Mouse (Mus musculus) B cell, adult (primary cell): ENCODE results near the gene Fam193b. TPM values are rescaled to one million over a fixed set of nuclear protein-coding genes. Genes with fewer than 3 reads are reported as not detected.

Source experiments
- total RNA-seq: library from RNA; stranded (reverse); gene quantifications from 4 replicates; pipeline ENCODE4 v1.2.4, GENCODE M21; 2023; ENCODE audit not compliant: inconsistent age

The Fam193b gene
- total RNA-seq = 144 to 171 TPM (median 151 TPM) in 4 replicates

DNA sequence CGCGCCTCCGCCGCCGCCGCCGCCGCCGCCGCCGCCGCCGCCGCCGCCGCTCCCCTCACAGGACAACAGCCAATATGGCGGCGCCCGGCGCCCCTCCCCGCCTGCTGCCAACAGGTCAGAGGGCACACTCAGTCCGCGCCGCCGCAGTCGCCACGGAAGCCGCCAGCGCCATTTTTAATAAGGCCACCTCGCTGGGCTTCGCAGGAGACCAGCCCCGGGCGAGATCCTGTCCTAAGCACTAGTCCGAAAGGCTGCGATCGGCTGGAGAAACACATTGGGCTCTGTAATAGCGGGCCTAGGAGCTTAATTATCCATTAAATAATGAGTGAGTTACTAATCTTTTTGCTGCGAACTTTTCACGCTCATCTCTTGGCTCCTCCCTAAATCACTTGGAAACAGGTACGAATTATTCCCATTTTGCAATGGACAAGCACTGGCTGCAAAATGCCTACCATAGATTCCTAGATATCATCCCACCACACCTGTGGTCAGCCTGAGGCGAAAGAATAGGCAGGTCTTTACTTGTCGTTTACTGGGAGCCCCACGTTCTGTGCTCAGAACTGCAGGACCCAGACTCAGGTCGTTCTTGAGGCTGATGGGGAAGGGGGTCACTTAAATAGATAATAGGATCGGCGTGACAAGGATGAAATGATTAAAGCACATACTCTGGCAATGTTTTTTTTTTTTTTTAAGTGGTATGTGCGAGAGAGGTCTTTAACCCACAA is at the start of gene Fam193b:
TSS of gene Fam193b (minus strand) at position 94 of the 725 bp plus-strand sequence.

DNA sequence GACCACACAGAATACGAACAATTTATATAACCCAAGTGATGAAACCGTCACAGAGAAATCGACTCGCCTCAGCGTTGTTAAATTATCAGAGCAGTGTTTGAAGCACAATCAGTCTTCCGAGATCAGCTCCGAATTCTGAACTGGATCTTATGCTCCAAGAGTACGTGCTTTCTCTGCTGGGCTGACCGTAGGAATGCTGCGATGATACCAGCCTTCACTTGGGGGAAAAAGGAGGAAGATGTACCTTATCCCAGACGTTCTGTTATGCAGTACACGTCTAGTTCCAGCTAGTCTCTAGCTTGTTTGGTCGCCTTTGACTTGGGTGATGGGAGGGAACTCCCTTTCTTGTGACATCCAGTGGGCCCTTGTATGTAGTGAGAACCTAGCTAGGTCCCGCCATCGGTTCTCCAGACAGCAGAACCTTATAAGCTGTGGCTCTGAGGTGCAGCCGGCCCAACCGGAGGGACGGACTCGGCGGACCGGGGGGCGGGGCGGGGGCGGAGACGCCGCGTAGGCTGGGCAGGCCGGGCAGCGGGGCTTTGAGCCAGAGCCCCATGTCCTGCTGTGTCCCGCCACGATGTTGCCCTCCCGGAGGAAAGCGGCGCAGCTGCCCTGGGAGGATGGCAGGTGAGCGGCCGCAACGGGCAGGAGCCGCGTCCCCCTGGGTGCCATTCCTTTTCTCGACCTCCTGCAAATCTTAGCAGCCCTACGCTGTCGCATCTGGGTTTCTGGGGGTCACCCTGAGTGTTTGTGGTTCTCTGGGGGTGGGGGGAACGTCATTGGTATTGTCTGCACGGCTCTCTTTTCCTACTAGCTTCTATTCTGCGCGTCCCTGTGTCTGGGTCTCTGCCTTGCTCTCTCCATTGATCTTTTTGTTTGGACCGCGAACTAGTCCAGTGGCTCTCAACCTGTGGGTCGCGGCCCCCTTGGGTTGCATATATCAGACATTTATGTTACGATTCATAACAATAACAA is 28.9 kb upstream of the Fam193b start, which contains the start of gene B4galt7:
TSS of gene B4galt7 (plus strand) at position 331 of the 975 bp plus-strand sequence.

DNA sequence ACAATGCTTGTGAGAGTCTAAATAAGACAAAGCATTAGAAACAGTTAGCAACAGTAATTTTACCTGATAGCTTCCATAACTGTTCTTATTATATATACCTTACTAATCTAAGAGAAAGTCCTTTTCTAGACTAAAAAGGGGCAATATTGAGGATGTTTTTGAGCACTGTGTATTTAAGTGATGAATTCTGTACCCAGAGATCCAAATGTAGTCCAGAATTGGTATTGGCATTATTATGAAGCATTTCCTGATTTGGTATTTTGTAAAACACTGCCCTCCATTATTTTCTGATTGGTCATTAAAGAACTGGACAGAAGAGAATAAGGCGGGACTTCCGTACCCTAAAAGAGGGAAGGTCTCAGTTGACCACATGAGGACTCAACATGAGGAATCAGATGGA is 2.5 kb upstream of the Fam193b start, which contains the start of gene Tmed9:
TSS of gene Tmed9 (plus strand) at position 301 of the 400 bp plus-strand sequence.

DNA sequence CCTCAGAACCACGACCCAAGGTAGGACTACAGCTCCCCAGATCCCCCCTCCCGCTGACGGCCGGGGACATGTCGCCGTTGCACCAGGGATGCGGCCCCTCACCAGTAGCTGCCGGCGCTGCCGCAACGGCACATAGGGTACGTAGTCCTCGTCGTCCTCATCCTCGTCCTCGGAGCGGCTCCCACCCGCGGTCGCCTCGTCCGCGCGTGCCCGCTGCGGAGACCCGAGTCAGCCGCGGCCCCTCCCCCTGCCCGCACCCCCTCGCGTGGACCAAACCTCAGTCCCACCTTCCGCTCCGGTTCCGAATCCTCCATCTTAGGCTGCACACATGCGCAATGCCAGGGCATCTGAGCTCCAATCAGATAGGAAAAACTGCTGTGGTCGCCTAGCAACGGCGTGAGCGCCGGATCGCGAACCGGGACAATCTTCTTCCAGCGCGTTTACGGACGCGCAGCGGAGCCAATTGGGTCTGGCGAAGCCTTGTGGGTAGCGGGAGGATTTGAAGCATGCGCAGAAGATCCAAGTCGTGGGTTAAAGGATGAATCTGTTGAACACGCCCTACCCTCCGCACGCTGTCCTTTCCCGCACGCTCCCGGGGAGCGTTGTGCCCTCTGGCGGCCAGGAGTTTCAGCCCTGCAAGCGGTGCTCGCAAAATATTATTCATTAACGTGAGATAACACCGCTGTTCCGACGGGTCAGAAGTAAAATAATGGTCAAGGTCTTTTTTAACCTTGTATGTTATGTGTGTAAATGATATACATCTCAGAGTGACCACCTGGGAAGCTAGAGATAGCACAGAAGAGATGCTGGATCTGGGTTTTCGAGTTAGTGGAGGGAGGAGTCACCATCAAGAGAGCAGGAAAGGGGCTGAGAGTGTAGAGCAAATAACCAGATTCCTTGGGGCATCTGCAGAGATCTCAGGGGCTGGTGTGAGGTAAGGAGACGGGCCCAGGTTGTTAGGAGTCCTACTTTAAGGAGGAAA is 34.4 kb downstream of the Fam193b start, which contains the start of gene Ddx41:
TSS of gene Ddx41 (minus strand) at position 465 of the 982 bp plus-strand sequence.

DNA sequence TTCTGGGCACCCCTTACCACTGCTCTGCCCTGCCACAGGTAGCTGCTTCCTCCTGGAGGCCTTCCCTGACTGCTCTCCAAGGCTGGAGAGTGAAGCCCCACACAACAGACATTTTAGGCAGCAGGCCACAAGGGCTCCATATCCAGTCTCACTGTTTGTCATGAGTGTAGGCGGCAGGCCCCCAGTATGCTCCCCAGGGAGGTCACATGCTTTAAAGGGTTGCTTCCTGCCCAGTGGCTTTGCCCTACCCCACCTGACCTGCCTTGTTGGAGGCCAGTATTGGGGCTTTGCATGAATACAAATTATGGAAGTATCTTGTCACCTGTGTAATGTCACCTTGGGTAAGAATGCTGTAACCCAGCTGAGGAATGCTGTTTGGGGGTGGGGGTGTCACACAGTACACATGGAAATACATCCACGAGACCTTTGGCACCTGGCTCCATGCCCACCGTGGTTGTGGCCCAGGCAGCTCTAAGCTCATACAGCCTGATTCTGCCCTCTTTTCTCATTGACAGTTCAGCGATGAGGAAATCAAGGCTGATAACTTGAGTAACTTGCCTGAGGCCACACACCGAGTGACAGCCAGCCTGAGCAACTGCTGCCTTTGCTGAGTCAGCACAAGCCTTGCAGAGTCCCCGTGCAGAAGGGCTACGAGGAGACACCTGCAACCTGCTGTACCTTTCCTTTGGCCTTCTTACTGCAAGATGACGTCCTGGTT is 41.6 kb downstream of the Fam193b start, which contains the start of gene Dok3:
TSS of gene Dok3 (minus strand) at position 99 of the 718 bp plus-strand sequence.

DNA sequence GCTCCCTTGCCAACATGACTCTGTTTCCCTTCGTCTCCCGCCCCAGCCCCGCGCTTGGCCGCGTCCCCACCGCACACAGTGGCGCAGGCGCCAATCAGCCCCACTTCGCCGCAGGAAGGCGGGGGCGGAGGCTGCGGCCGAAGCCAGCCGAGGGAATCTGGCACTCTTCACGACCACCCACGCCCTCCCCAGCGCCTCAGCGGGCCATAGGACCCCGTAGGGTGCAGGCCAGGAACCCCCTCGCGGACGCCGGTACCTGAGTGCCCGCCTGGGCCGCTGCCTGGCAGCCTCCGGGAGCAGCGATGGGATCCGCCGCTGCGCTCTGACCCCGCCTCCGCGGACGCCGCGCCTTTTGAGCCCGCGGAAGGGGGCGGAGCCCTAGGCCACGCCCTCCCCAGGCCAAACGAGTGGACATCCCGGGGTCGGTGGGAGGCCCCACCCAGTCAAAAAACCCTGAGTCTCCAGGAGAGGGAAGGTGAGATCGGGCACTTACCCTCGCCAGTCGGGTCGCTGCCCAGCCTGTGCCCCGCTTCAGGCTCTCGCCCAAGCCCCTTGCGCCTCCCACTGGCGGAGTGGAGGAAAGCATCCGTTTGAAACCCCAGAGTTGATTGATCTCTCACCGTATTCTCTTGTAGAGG is 57.7 kb downstream of the Fam193b start, which contains the start of gene Pdlim7:
TSS of gene Pdlim7 (minus strand) at position 566 of the 638 bp plus-strand sequence.

Other genes starting within 250 kb of the Fam193b start
- gene Rab24, start 249.2 kb downstream of the Fam193b start, total RNA-seq = 56.0 to 78.1 TPM (median 72.9 TPM) in 4 replicates
- gene Mxd3, start 241.3 kb downstream of the Fam193b start, total RNA-seq = 1.8 to 2.6 TPM (median 2.2 TPM) in 4 replicates
- 110 to 124 TPM (median 118 TPM) in 4 replicates for gene Lman2, start 208.3 kb downstream of the Fam193b start, total RNA-seq
- gene Rgs14, start 201.4 kb downstream of the Fam193b start, total RNA-seq = 67.6 to 76.8 TPM (median 73.8 TPM) in 4 replicates
- 0.15 to 0.63 TPM (median 0.37 TPM) in 4 replicates for gene Slc34a1, start 172.9 kb downstream of the Fam193b start, total RNA-seq
- not detected in 4 replicates for gene Pfn3, start 155.9 kb downstream of the Fam193b start, total RNA-seq
- 1.6 to 3.1 TPM (median 1.8 TPM) in 4 replicates for gene F12, start 144.3 kb downstream of the Fam193b start, total RNA-seq
- 461 to 500 TPM (median 466 TPM) in 4 replicates for gene Grk6, start 126.0 kb downstream of the Fam193b start, total RNA-seq
- gene Prr7, start 106.9 kb downstream of the Fam193b start, total RNA-seq = 32.8 to 35.9 TPM (median 35.6 TPM) in 4 replicates
- 0.29 to 0.61 TPM (median 0.48 TPM) in 3 of 4 replicates, not detected in the other for gene Dbn1, start 83.0 kb downstream of the Fam193b start, total RNA-seq
- gene Pdlim7, start 57.4 kb downstream of the Fam193b start, total RNA-seq = 23.1 to 32.2 TPM (median 27.2 TPM) in 4 replicates
- 312 to 332 TPM (median 327 TPM) in 4 replicates for gene Dok3, start 41.8 kb downstream of the Fam193b start, total RNA-seq
- 135 to 156 TPM (median 143 TPM) in 4 replicates for gene Ddx41, start 34.5 kb downstream of the Fam193b start, total RNA-seq
- 83.2 to 101 TPM (median 86.8 TPM) in 4 replicates for gene Tmed9, start 2.6 kb upstream of the Fam193b start, total RNA-seq
- gene B4galt7, start 28.8 kb upstream of the Fam193b start, total RNA-seq = 22.5 to 24.4 TPM (median 23.2 TPM) in 4 replicates
- gene Caml, start 51.9 kb upstream of the Fam193b start, total RNA-seq = 17.3 to 18.7 TPM (median 17.5 TPM) in 4 replicates
- gene Ddx46, start 63.9 kb upstream of the Fam193b start, total RNA-seq = 100 to 113 TPM (median 107 TPM) in 4 replicates
- 20.4 to 23.3 TPM (median 21.8 TPM) in 4 replicates for gene B230219D22Rik, start 122.0 kb upstream of the Fam193b start, total RNA-seq
- gene Txndc15, start 143.5 kb upstream of the Fam193b start, total RNA-seq = 12.4 to 14.4 TPM (median 13.3 TPM) in 4 replicates
- 27.7 to 36.6 TPM (median 31.0 TPM) in 4 replicates for gene Pcbd2, start 156.2 kb upstream of the Fam193b start, total RNA-seq
- not detected in 4 replicates for gene Catsper3, start 213.4 kb upstream of the Fam193b start, total RNA-seq